Mouse (Mus musculus) MEL (cell line): ENCODE measurements around the gene Fbxl7. TPM values are rescaled to one million over a fixed set of nuclear protein-coding genes. Genes with fewer than 3 reads are reported as not detected.

Experiments used
- DNase-seq: peaks from one replicate; pipeline ENCODE4 v3.0.0; 2011; ENCODE audit warnings: low read depth, low spot score
- H3K27ac ChIP-seq: 2 replicates; pipeline ENCODE4 v1.5.1; 2012; ENCODE audit warnings: low read depth, mild to moderate bottlenecking, control low read depth, low read length, moderate library complexity; ENCODE audit not compliant: control insufficient read depth
- H3K27me3 ChIP-seq, 2 experiments: fragments of 150-350 bp in 1 of 2; sonication (generic) in 1 of 2; 2 replicates each; pipeline ENCODE4 v1.6.1; 2012; ENCODE audit warnings: low read length in 2 of 2, mild to moderate bottlenecking in 2 of 2, improper control_type of control experiment in 1 of 2, moderate library complexity in 1 of 2; ENCODE audit not compliant: insufficient read depth in 2 of 2, control insufficient read depth in 1 of 2
- H3K36me3 ChIP-seq, 2 experiments: 2 replicates each; pipeline ENCODE4 v1.6.1; 2012 to 2014; ENCODE audit warnings: low read length in 2 of 2, improper control_type of control experiment in 1 of 2, inconsistent platforms in 1 of 2, mild to moderate bottlenecking in 1 of 2; ENCODE audit not compliant: insufficient read depth in 2 of 2, control insufficient read depth in 1 of 2
- H3K4me1 ChIP-seq, 2 experiments: fragments of 150-350 bp in 1 of 2; sonication (generic) in 1 of 2; 2 replicates each; pipeline ENCODE4 v1.6.1; 2012; ENCODE audit warnings: low read length in 2 of 2, improper control_type of control experiment in 1 of 2, mild to moderate bottlenecking in 1 of 2; ENCODE audit not compliant: insufficient read depth in 2 of 2, control insufficient read depth in 1 of 2
- H3K4me3 ChIP-seq, 2 experiments: fragments of 150-350 bp in 1 of 2; sonication (generic) in 1 of 2; 2 replicates each; pipeline ENCODE4 v1.5.1; 2012; ENCODE audit warnings: low read depth in 2 of 2, low read length in 2 of 2, mild to moderate bottlenecking in 2 of 2, moderate library complexity in 2 of 2, control low read depth in 1 of 2, improper control_type of control experiment in 1 of 2; ENCODE audit not compliant: control insufficient read depth in 1 of 2, insufficient read depth in 1 of 2
- H3K79me2 ChIP-seq: 2 replicates; pipeline ENCODE4 v1.6.1; 2012; ENCODE audit warnings: mild to moderate bottlenecking, low read length, moderate library complexity; ENCODE audit not compliant: control insufficient read depth, poor library complexity, insufficient read depth
- H3K9ac ChIP-seq: 2 replicates; pipeline ENCODE4 v1.6.1; 2012; ENCODE audit warnings: low read depth, mild to moderate bottlenecking, control low read depth, low read length, moderate library complexity; ENCODE audit not compliant: control insufficient read depth, poor library complexity, severe bottlenecking
- H3K9me3 ChIP-seq: fragments of 150-350 bp; sonication (generic); replicated peaks from 2 replicates; pipeline ENCODE4 v1.6.1; 2012; ENCODE audit warnings: mild to moderate bottlenecking, low read length, improper control_type of control experiment, moderate library complexity; ENCODE audit not compliant: insufficient read depth
- BHLHE40 ChIP-seq: IDR thresholded peaks from 2 replicates; pipeline ENCODE4 v1.6.1; 2012; ENCODE audit warnings: low read depth, mild to moderate bottlenecking, inconsistent platforms, low read length, improper control_type of control experiment, borderline replicate concordance
- CHD1 ChIP-seq: IDR thresholded peaks from 2 replicates; pipeline ENCODE4 v1.6.1; 2012; ENCODE audit warnings: low read depth, mild to moderate bottlenecking, inconsistent platforms, low read length, improper control_type of control experiment
- CHD2 ChIP-seq: IDR thresholded peaks from 2 replicates; pipeline ENCODE4 v1.6.1; 2011; ENCODE audit warnings: low read length, improper control_type of control experiment
- CTCF ChIP-seq, 3 experiments: IDR thresholded peaks in 2 of 3; conservative IDR thresholded peaks in 1 of 3; 2 replicates each; pipeline ENCODE4 v1.5.1; 2011 to 2012; ENCODE audit warnings: low read length in 3 of 3, low read depth in 2 of 3, mild to moderate bottlenecking in 2 of 3, improper control_type of control experiment in 1 of 3, inconsistent platforms in 1 of 3, mixed read lengths in 1 of 3, moderate library complexity in 1 of 3; ENCODE audit not compliant: control insufficient read depth in 1 of 3, insufficient read depth in 1 of 3, poor library complexity in 1 of 3, severe bottlenecking in 1 of 3
- E2F4 ChIP-seq: IDR thresholded peaks from 2 replicates; pipeline ENCODE4 v1.6.1; 2011; ENCODE audit warnings: low read depth, low read length, improper control_type of control experiment, borderline replicate concordance
- ETS1 ChIP-seq: IDR thresholded peaks from 2 replicates; pipeline ENCODE4 v1.6.1; 2012; ENCODE audit warnings: low read depth, mild to moderate bottlenecking, inconsistent platforms, low read length, improper control_type of control experiment, moderate library complexity
- GABPA ChIP-seq: IDR thresholded peaks from 2 replicates; pipeline ENCODE4 v1.6.1; 2012; ENCODE audit warnings: low read depth, mild to moderate bottlenecking, inconsistent platforms, low read length, improper control_type of control experiment, moderate library complexity
- GATA1 ChIP-seq: IDR thresholded peaks from 2 replicates; pipeline ENCODE4 v1.6.1; 2011; ENCODE audit warnings: low read depth, low read length, improper control_type of control experiment
- KAT2A ChIP-seq: conservative IDR thresholded peaks from 2 replicates; pipeline ENCODE4 v1.6.1; 2012; ENCODE audit warnings: low read depth, low read length, improper control_type of control experiment, inconsistent platforms
- MAX ChIP-seq: IDR thresholded peaks from 2 replicates; pipeline ENCODE4 v1.6.1; 2011; ENCODE audit warnings: low read length, improper control_type of control experiment
- MAZ ChIP-seq: IDR thresholded peaks from 2 replicates; pipeline ENCODE4 v1.6.1; 2012; ENCODE audit warnings: low read depth, mild to moderate bottlenecking, inconsistent platforms, low read length, improper control_type of control experiment
- MEF2A ChIP-seq: IDR thresholded peaks from 2 replicates; pipeline ENCODE4 v1.6.1; 2014; ENCODE audit warnings: low read depth, mild to moderate bottlenecking, inconsistent platforms, low read length, improper control_type of control experiment; ENCODE audit not compliant: poor library complexity, insufficient replicate concordance, severe bottlenecking; ENCODE audit errors: extremely low read depth
- MXI1 ChIP-seq: IDR thresholded peaks from 2 replicates; pipeline ENCODE4 v1.6.1; 2011; ENCODE audit warnings: mild to moderate bottlenecking, low read depth, low read length, improper control_type of control experiment
- MYC ChIP-seq: IDR thresholded peaks from 2 replicates; pipeline ENCODE4 v1.6.1; 2011; ENCODE audit warnings: low read depth, mild to moderate bottlenecking, low read length, improper control_type of control experiment, moderate library complexity
- POLR2AphosphoS2 ChIP-seq: IDR thresholded peaks from 2 replicates; pipeline ENCODE4 v1.6.1; 2011; ENCODE audit warnings: low read length, improper control_type of control experiment
- TCF12 ChIP-seq: IDR thresholded peaks from 2 replicates; pipeline ENCODE4 v1.6.1; 2014; ENCODE audit warnings: low read depth, mild to moderate bottlenecking, inconsistent platforms, low read length, improper control_type of control experiment, moderate library complexity
- UBTF ChIP-seq: IDR thresholded peaks from 2 replicates; pipeline ENCODE4 v1.6.1; 2012; ENCODE audit warnings: low read depth, mild to moderate bottlenecking, inconsistent platforms, low read length, improper control_type of control experiment, moderate library complexity, borderline replicate concordance; ENCODE audit not compliant: insufficient read depth
- USF2 ChIP-seq, 2 experiments: IDR thresholded peaks; 2 replicates each; pipeline ENCODE4 v1.6.1; 2011 to 2012; ENCODE audit warnings: improper control_type of control experiment in 2 of 2, low read length in 2 of 2, borderline replicate concordance in 1 of 2, inconsistent platforms in 1 of 2, low read depth in 1 of 2, mild to moderate bottlenecking in 1 of 2; ENCODE audit not compliant: insufficient read depth in 1 of 2
- ZNF384 ChIP-seq: IDR thresholded peaks from 2 replicates; pipeline ENCODE4 v1.6.1; 2012; ENCODE audit warnings: low read depth, mild to moderate bottlenecking, inconsistent platforms, low read length, improper control_type of control experiment
- polyA plus RNA-seq, 2 experiments: library from polyadenylated mRNA; stranded (reverse) in 1 of 2; unstranded in 1 of 2; fragments of >175 nt in 1 of 2; fragments of >200 nt in 1 of 2; gene quantifications; 2 replicates each; pipeline versions ENCODE4 v1.2.1 to v1.2.4; 2012; ENCODE audit warnings: low replicate concordance in 2 of 2, low read depth in 1 of 2; ENCODE audit not compliant: insufficient read length in 2 of 2, insufficient read depth in 1 of 2, missing spikeins in 1 of 2
- total RNA-seq: library from RNA; depleted of rRNA; stranded (reverse); fragments of 300-350 nt; gene quantifications from 2 replicates; pipeline ENCODE4 v1.2.3, GENCODE M21; 2012

Fbxl7 gene
- total and polyA plus RNA-seq, 3 experiments, result not detected

DNA sequence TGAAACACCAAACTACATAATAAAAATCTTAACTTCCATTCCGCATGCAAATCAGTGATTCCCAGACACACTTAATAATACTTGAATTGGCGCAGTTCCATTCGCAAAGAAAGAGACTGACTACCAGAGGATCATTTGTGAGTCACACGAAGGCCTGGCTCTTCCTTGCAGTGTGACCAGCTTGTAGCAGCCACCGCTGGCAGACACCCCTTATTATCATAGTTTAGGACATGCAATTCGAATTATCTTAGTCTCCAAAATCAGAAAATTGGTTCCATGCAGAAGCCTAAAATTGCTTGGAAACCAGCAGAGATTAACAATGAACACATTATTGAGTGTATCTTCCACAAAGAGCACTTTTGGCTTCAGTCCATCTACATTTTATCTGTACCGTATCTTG lies 183.1 kb downstream of the Fbxl7 start:
- Histone ChIP-seq H3K79me2 (no peaks in the 10 kb centered on the region), H3K27ac (no peak overlapping the region), H3K4me1 (no peaks in the 10 kb centered on the region), H3K27me3 (no peaks in the 10 kb centered on the region), H3K9ac (no peak overlapping the region), H3K36me3 (no peaks in the 10 kb centered on the region), H3K9me3 (no peaks in the 10 kb centered on the region), H3K4me3 (no peak overlapping the region)
- TF ChIP-seq MEF2A, result no peak
- no peak for TF ChIP-seq MYC
- no peak for TF ChIP-seq MAZ
- no peak for TF ChIP-seq GABPA
- TF ChIP-seq CHD2, result no peak
- no peak for TF ChIP-seq KAT2A
- TF ChIP-seq TCF12, result no peak
- TF ChIP-seq USF2 (IDR thresholded peaks at IDR 0.05; ENCODE audit: borderline replicate concordance in 1 of 2, insufficient read depth in 1 of 2, low read depth in 1 of 2, low read length in 2 of 2), result no peak
- no peak for TF ChIP-seq MXI1
- no peak for TF ChIP-seq GATA1
- TF ChIP-seq MAX, result no peak
- no peak for TF ChIP-seq E2F4
- no peak for TF ChIP-seq CTCF (IDR thresholded peaks at IDR 0.05 in 2 of 3, conservative IDR thresholded peaks at IDR 0.05 in 1 of 3; ENCODE audit: control insufficient read depth in 1 of 3, insufficient read depth in 1 of 3, low read depth in 2 of 3, low read length in 3 of 3, poor library complexity in 1 of 3, severe bottlenecking in 1 of 3)
- TF ChIP-seq UBTF, result no peak
- no peak for TF ChIP-seq POLR2AphosphoS2
- TF ChIP-seq ZNF384, result no peak
- TF ChIP-seq BHLHE40, result no peak
- TF ChIP-seq CHD1, result no peak
- DNase-seq, result no peak

DNA sequence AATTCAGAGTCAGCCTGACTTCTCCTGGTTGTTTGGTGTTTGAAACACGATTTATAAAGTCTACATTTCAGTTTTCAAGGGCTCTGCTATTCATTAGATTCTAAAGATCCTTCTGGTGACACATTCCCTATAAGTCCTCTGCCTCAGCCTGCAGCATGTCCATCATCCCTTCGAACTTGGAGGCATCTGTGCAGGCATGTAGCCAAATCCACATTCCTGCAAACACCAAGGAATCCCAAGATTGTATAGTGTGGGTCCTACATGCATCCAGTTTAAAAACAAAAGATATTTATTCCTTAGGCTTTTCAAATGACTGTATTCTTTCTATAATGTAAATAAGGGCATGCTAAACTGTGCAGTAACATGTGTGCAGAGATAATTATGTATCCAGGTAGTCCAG lies 190.4 kb downstream of the Fbxl7 start:
- TF ChIP-seq ETS1 (no peak), MAZ (no peak)
- no peaks in the 10 kb centered on the region for H3K79me2 ChIP-seq
- no peaks in the 10 kb centered on the region for H3K4me1 ChIP-seq
- H3K27ac ChIP-seq, result no peak overlapping the region
- H3K9me3 ChIP-seq, result no peaks in the 10 kb centered on the region
- H3K4me3 ChIP-seq, result no peak overlapping the region
- H3K27me3 ChIP-seq, result no peaks in the 10 kb centered on the region
- H3K36me3 ChIP-seq, result no peaks in the 10 kb centered on the region
- H3K9ac ChIP-seq, result no peak overlapping the region
- no peak for DNase-seq
